Mouse (Mus musculus) urinary bladder, adult 2 months (tissue): ENCODE measurements at regions not wholly inside any gene's neighbourhood (a gene's known extent, or its start where the extent isn't known, plus 50 kb on each side); places are given as distances from the start of the nearest gene placed in this dataset.

ENCODE experiments used
- DNase-seq: peaks from one replicate; pipeline ENCODE4 v3.0.0; 2022; ENCODE audit warnings: low spot score

GRCm38 (mm10) chr13:28526299-28526698 is 269.0 kb downstream of the Gm11361 start:
- DNase-seq, result no peak

- DNase-seq, result no peak
Measured at GRCm38 (mm10) chr13:28524411-28524810, 267.1 kb downstream of the Gm11361 start.

DNA sequence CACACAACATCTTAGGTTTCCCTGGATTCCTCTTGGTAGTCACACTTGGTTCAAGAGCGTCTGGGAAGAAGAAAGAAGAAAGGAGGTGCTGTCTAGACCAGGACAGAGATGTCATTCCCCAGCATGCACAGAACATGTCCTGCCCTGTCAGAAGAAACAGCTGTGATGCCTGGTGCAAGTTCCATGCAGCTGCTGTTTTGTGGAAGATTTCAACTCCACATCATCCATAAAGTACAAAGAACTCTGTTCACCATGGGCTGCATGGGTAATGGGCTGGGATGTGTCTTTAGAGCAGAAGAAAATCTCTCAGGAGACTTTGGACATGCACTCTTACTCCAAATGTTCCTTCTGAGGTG is 262.8 kb downstream of the Gm11361 start:
- no peak for DNase-seq

DNA sequence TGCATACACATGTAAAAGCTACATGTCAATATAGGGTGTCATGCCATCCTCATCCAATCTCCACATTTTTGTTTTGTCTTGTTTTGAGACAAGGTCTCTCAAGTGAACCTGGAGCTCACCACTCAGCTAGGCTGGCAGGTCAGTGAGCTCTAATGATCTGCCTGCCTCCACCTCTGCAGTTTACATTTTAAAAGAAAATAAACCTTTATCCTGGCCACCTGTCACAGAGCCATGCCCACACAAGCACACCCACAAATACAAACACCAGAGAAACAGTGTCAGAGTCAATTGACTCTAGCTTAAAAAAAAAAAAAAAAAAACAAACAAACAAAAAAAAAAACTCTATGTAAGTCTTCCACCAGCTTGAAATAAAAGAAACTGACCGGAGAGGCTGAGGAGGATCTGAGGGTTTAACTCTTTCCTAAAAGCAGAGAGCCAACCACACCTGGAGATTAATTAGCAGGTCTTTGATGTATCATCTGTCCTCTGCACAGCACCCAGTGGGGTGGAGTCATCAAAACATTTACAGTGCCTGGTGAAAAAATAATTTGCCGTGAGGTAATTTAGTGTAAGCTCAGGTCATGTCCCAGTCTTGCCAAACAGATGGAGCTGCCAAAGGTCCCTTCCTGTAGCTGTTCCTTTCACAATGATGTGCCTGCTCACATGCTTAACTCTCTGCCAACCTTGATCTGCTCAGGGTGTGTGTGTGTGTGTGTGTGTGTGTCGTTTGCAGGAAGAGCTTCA is 262.2 kb downstream of the Gm11361 start:
- no peak for DNase-seq

- DNase-seq, result no peak
Measured at GRCm38 (mm10) chr13:28517161-28517560, 259.8 kb downstream of the Gm11361 start.

DNA sequence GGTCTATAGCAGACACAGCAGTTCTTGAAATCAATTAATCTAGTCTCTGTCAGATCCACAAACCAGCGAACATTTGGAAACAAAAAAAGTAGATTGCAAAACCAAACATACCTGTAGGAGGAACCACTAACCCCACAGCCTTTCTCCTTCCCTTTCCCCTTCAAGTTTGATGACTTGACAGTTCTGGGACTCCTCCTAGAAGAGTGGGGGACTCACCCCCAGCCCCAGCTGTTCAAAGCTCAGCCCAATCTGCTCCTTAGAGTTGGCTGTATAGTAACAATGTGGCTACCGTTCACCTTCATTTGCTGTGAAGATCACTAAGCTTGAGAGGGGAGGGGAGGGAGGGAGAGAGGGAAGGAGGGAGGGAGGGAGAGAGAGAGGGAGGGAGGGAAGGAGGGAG is 259.3 kb downstream of the Gm11361 start:
- no peak for DNase-seq

DNA sequence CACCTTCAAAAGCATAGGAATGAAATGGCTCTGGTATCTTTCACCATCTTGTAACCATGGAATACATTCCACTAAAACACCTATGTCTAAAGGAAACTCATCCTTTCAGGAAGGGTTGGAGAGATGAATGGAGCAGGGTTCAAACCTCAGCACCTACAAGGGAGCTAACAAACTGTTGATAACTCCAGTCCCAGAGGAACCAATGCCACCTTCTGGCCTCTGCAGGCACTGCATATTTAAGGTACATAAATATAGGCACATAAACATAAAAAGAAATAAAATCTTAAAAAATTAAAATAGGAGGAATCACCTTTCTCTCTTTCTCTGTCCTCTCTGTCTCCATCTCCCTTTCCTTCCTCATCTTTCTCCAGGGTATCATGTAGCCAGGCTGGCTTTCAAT is 256.9 kb downstream of the Gm11361 start:
- no peak for DNase-seq

DNA sequence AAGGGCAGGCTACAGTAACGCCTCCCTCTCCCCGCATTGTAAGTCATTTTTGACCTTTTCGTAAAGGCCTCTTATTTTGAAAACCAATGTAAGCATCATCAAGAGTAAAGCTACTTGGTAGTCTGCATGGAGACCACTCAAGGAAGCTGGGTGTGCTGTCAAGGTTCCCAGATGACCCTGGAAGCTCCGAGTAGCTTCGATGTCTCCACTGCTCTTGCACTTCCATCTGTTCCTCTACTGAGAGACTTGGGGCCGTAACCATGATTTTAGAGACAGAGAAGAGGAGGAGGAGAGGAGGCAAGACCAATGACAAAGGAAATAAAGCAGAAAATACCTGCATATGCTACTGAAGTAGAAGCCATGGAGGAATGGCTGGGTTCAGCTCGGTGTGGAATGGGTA is 256.0 kb downstream of the Gm11361 start:
- no peak for DNase-seq

GRCm38 (mm10) chr13:28512573-28513334 is 255.4 kb downstream of the Gm11361 start:
- DNase-seq, result no peak

DNA sequence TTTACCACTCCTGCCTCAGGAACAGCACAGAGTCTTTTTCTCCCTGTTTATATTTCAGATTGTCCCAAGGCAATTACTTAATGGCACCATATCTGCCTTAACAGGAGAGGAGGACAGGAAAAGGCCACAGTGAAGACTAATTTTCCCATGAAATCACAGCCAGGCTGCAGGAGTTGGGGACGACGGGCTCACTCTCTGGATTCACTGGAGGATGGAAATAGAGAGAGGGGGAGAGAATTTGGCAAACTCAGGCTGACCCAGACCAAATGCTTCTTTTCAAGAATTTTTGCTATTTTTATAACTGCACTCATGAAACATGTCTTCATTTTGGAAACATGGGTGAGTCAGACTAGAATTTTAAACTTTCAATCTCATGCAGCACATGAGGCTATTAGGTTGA is 250.9 kb downstream of the Gm11361 start:
- no peak for DNase-seq

DNA sequence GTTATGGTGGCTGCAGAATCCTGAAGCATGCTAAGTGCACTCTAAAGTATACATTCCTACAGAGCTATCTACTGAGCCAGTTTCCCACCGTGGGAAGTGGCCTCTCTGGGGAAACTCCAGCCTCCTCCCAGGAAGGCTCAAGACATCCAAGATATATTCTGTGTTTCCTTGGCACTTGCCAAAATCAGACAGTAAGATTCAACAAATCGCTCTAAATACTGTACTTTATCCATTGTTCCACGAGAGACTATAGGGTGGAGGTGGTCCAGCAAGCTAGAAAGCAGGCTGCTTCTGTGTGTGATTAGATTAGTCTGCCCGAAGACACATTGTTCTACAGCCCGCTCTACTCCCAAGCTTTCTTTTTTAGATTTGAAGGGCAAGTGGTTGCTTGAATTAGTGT is 250.5 kb downstream of the Gm11361 start:
- no peak for DNase-seq

DNA sequence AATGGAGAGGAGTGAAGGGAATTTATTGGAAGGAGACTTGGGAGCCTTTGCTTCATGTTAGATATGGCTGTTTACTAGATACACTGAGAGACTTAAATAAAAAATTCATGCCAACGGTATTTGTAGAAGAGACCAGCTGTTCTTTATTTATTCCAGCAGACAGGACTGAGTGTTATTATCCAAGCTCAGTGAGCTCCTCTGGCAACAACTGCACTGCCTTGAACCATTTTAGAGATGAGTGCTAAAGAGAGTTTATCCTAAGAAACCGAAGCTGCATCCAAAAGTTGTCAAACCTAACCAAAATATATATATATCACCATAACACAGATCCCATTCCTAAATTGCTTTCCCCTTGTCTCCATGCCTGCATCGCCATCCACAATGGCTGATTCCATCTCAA is 247.0 kb downstream of the Gm11361 start:
- no peak for DNase-seq

DNA sequence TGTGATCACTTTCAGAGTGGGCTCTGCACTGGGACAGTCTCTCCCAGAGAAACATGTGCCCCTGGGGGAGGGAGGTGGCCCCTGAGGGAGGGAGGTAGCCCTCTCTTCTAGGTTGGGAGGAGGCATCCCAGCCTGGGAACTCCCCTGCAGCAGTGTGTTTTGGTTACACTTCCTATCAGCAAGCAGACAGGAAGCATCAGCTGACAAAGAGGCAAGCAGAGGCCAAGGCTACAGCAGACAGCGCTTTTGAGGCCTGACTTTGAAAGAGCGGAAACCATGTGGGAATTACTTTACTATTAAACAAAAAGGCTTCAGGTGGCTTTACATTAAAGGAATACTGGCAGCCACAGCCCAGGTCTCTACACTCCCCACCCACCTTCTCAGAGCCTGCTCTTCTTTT is 244.8 kb downstream of the Gm11361 start:
- no peak for DNase-seq

DNA sequence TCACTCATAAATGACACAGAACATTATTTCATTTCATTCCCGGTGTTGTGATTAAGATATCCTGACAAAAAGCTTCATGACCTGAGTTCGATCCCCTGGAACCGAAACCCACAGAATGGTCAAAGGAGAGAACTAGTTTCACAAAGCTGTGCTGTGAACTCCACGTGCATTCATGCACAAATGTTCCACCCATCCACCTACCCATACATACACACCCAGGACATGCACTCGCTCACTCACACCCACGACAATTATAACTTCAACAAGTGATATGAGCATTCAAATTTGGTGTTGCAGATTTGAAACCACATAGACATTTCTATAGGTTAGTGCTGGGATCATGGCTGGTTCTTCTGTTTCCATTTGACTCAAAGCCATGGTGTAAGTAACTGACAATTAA is 243.4 kb downstream of the Gm11361 start:
- DNase-seq, result no peak

DNA sequence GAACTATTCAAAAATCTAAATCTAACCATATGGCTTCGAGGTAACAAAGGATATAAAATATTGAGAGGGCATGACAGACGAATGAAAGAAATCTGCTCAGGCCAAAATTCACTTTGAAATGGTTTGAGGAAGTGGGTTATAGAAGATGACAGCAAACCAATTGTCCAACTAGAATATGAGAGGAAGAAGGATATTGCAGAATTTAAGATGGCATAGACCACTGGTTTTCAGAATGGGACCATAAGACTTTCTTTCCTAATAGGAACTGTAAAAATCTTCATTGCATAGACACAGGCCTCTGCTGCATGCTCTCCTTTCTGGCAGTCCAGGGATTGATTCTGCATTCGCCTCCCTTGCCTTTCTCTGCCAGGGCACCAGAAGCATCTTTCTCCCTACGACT is 240.2 kb downstream of the Gm11361 start:
- DNase-seq, result no peak

GRCm38 (mm10) chr13:28492015-28492414 is 234.7 kb downstream of the Gm11361 start:
- DNase-seq, result no peak

- no peak for DNase-seq
Measured at GRCm38 (mm10) chr13:28483727-28484126, 226.4 kb downstream of the Gm11361 start.

DNA sequence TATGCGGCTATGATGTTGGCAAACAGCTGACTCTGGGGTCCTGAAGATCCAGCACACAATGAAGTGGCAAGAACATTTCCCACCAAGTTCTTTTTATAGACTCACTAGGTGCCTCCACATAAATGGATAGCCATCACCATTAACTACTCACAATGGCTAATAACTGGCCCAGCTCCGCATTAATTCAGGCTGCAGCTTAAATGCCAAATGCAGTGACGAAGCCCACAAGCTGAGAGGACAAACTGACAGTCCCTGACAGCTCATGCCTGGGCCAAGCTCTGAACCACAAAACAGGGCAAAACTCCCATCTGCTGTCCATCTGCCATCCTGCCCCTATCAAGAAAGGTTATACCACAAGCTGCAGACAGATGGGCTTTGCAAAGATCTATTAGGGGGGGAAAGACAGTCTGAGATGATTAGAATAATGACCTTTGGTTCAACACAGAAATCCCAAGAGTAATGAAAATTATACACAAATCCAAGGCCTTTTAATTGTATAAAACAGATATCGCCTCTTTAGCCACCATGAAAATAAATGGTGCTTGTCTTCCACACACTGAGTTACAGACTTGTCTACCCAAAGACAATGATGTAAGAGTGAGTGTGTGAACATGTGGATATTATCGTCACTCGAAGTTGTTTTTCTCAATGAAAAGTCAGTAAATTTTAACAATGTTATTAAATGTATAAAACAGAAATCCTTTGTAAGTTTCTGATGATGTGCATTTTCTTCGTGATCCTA is 224.1 kb downstream of the Gm11361 start:
- DNase-seq, result no peak

GRCm38 (mm10) chr13:28466151-28466550 is 208.8 kb downstream of the Gm11361 start:
- DNase-seq, result no peak

DNA sequence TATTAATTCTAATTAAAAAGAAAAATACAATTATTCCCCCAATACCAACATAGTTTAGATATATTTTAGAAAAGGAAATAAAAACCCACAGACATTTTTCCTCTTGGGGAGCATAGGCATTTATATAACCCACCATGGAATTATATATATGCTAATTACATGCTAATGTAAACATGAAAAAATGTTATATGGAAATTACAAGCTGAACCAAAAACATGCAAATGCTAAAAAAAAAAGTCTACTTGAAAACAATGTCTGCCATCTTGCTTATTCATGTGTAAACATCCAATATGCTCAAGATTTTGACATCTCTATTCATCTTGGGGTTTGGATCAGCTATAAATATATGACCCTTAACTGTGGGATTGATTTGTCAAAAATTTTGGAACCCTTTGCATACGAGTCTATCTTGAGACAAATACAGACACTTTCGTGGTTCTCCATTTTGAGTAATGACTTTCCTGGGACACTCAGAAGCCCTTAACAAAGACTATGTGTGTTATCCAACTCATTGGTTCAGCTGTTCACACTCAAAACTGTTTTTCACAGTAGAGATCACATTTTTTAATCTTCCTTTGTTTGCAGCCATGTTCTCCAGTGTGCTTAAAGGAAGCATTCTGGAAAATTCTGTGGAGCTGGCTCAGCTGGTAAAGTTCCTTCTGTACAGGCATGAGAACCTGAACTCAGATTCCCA is 208.0 kb downstream of the Gm11361 start:
- DNase-seq, result no peak

DNA sequence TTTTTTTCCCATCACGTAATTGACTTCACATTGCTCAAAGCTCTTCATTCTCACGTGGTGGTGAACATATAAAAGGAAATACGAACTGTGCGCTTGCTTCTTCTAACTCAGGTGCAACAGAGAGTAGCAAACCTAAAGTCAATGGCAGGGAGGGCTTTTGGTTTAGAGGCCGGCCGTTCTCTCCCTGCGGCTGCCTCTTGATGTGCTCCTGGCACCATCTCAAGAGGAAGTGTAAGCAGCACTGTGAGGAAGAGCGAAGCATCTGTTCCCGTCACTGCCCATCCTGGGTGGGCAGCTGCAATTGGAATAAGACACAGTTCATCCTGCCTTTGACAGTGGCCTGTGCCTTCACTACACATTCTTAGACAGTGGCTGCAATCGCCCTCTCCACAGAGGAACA is 204.0 kb downstream of the Gm11361 start:
- DNase-seq, result no peak

DNA sequence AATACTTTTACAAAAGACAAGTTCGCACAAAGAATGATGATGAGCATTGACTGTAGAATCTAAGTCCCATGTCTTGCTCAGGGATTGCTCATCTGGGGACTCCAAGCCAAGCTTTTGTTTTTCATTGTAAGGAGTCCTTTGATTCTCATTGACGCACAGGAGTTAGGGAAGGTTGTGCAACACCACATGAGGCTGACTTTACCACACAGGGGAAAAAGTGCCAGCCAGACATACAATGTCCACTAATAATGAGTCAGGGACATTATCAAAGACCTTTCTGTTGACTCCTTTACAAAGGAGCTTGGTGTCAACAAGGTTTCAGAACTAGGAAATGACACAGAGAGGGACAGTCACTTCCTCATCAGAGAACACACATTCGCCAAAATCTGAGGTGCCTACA is 200.1 kb downstream of the Gm11361 start:
- DNase-seq, result no peak
